Mouse (Mus musculus) common myeloid progenitor, adult 5-6 weeks (primary cell): Measurements from ENCODE around the gene Rnf41. TPM values are rescaled to one million over a fixed set of nuclear protein-coding genes. Genes with fewer than 3 reads are reported as not detected.
A peak's percentile ranks its signal among the peaks of the same experiment; 100 is the strongest.

Source experiments
- ATAC-seq: replicated peaks from 2 replicates; pipeline ENCODE4 v1.8.0; 2016; ENCODE audit warnings: low read depth, mild to moderate bottlenecking, moderate TSS enrichment, inconsistent platforms; ENCODE audit not compliant: poor library complexity, severe bottlenecking
- total RNA-seq: library from RNA; stranded (forward); fragments of 200-1000, 187-1606 nt; gene quantifications from 2 replicates; pipeline ENCODE4 v1.2.3, GENCODE M21; 2017

The Rnf41 gene
- total RNA-seq, 1 experiment from 2014 or later: 13.5 TPM

GRCm38 (mm10) chr10:128414848-128415247 lies 3.4 kb downstream of the Rnf41 start:
- no peak for ATAC-seq

GRCm38 (mm10) chr10:128422426-128422825 lies 11.0 kb downstream of the Rnf41 start:
- ATAC-seq: no peak

GRCm38 (mm10) chr10:128424604-128425003 lies 13.1 kb downstream of the Rnf41 start:
- peak; percentile 99 for ATAC-seq

GRCm38 (mm10) chr10:128425260-128425659 lies 13.8 kb downstream of the Rnf41 start:
- ATAC-seq: no peak

- ATAC-seq: no peak
Observed at GRCm38 (mm10) chr10:128429052-128429451, 17.6 kb downstream of the Rnf41 start.

GRCm38 (mm10) chr10:128429454-128429853 lies 18.0 kb downstream of the Rnf41 start:
- ATAC-seq: no peak

GRCm38 (mm10) chr10:128433417-128433816 lies 22.0 kb downstream of the Rnf41 start:
- ATAC-seq: no peak

- 0 out of 2 replicates have a peak, but pooled peaks have one; percentile 32 for ATAC-seq
Observed at GRCm38 (mm10) chr10:128434681-128435080, 23.2 kb downstream of the Rnf41 start.

GRCm38 (mm10) chr10:128435186-128435823 lies 23.8 kb downstream of the Rnf41 start:
- ATAC-seq: no peak

GRCm38 (mm10) chr10:128435873-128436272 lies 24.4 kb downstream of the Rnf41 start:
- ATAC-seq: no peak

- no peak for ATAC-seq
Observed at GRCm38 (mm10) chr10:128436376-128436775, 24.9 kb downstream of the Rnf41 start.

- ATAC-seq: no peak
Observed at GRCm38 (mm10) chr10:128438675-128439279, 27.3 kb downstream of the Rnf41 start.

- peak; percentile 46; the same call in 1 of the 2 replicates for ATAC-seq
Observed at GRCm38 (mm10) chr10:128440407-128440806, 28.9 kb downstream of the Rnf41 start.

- no peak for ATAC-seq
Observed at GRCm38 (mm10) chr10:128441324-128442119, 30.1 kb downstream of the Rnf41 start.

GRCm38 (mm10) chr10:128442718-128443117 lies 31.3 kb downstream of the Rnf41 start:
- ATAC-seq: no peak

GRCm38 (mm10) chr10:128444354-128444753 lies 32.9 kb downstream of the Rnf41 start:
- ATAC-seq: no peak; the same call in 1 of the 2 replicates

GRCm38 (mm10) chr10:128445407-128445806 lies 34.0 kb downstream of the Rnf41 start:
- peak; percentile 77 for ATAC-seq

GRCm38 (mm10) chr10:128451014-128451413 lies 39.6 kb downstream of the Rnf41 start:
- ATAC-seq: no peak

- no peak for ATAC-seq
Observed at GRCm38 (mm10) chr10:128454471-128454870, 43.0 kb downstream of the Rnf41 start.

- peak; percentile 36 for ATAC-seq
Observed at GRCm38 (mm10) chr10:128455280-128455679, 43.8 kb downstream of the Rnf41 start.

- no peak for ATAC-seq
Observed at GRCm38 (mm10) chr10:128457676-128458075, 46.2 kb downstream of the Rnf41 start.
